Mouse (Mus musculus): ENCODE results near the gene Nutf2.
"Not testable (repeated sequence)": the region's sequence is repeated elsewhere in the genome, so short reads cannot be mapped to it uniquely, and the experiment has no call there.

Nutf2 gene

DNA sequence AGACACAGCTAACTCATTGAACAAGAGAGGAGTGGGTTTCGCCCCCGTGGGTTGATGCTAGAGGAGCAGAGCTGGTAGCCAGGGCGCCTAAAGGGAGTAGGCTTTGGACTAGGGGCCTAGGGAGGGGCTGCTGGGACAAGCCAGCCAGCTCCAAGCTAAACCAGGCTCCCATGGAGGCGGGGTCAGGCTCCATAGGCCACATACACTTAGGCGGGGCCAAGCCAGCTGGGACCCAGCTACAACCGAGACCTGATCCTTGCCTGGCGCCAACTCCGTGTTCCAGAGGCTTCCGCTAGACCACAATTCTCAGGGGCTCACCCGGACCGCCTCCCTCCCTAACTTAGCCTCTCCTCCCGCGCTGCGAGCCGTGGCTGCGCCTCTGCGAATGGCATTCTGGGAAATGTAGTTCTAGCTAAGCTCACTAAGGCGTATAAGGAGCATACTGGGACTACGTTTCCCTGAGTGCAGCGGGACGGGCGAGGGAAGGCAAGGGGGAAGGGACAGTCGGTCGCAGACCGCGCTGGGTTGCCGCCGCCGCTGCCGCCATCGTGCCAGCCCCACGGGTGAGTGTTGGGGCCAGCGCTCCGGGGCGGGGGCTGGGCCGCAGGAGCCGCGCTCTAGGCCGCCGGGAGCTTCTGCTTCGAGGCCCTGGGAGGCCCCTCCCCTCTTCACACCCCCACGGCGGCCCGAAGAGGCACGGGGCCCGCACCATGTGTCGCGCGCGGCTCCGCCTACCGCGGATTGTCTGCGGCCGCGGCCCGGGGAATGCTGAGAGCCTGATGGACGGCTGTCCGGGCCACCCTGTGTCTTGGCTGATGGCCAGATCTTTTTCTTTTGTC lies at the start of gene Nutf2:
Gene Nutf2 (plus strand): TSS at position 438 of the 839 bp plus-strand sequence.
- DNase-seq: peak; percentile 89

DNA sequence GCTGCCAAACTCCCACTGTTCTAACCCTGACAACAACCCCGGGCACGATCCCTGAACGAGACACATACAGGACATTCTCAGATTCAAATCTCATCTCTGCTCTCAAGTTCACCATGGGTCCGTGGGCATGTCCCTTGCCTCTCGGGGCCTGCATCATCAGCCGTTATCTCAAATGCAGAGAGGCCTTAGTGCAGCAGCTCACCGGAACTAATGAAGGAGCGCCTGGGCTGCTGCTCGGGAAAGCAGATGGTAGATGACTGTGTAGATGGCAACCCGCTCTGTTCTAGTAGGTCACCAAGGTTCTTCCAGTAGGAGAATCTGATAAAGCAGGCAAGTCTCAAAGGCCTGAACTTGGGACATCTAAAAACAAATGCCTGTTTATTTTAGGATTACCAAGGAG lies 49.3 kb upstream of the Nutf2 start:
- DNase-seq: peak; percentile 29

DNA sequence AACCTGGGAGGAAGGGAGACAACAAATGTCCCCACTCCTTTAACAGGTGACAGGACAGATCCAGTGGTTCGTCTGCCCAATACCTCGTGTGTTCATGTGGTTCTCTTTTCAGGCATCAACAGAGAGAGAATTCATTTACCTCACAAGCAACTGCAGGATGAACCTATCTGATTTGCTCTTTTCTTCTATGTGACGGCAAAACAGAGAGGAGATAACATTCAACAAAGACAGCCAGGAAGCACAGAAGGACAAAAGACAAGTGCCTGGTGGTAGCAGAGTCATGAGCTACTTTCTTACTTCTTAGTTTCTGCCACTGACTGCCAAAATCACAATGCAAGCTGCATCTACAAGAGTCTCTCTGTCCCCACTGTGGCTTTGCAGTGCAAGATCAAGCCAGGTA lies 48.8 kb upstream of the Nutf2 start:
- DNase-seq: no peak

DNA sequence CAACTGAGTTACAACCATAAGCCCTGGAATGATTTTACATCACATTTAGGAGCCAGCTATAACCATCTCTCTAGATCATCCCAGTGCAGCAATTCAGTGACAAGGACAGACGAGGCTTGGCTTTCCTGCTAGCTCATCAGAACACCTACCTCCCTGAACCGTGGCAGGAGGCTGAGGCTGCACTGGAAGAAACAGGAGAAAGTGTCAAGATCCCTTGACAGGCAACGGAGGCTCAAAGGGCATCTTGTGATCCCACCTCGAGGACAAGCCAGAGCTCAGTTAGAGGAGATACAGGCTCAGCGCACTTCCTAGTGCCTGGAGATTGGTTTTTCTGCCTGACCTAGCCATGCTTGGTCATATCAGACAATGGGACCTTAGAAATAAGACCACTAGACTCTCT lies 47.9 kb upstream of the Nutf2 start:
- DNase-seq: no peak

DNA sequence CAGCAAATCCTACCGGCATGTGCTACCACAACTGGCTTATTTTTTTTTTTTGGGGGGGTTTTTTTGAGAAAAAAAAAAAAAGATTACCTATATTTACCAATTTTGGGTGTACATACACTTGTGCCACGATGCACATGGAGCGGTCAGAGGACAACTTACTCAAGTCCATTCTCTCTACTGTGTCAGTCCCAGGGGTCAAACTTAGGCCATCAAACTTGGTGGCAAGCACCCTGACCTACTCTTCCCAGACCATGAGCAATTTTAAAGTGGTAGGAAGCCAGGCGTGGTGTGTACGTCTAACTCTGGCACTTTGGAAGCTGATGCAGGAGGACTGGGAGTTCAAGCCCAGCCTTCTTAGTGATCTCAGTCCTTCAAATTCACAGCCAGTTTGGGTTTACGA lies 47.1 kb upstream of the Nutf2 start:
- no peak for DNase-seq

DNA sequence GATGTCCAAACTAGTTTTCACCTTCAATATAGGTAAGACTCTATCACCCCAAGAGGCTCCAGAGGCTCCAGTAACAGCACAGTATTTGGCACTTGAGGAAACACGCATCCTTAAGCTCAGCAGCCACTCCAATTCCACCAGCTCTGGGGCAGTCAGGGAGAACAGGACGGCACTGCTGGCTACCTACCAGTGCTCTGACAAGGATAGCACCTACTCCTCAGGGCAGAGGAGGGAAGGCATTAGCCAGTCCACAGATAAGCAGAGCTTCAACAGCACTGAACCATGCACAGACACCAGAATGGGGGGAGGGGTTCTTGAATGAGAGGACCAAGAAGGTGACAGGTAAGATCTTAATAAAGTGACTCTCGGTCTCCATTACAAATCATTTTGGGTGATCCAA lies 40.7 kb upstream of the Nutf2 start:
- DNase-seq: no peak

DNA sequence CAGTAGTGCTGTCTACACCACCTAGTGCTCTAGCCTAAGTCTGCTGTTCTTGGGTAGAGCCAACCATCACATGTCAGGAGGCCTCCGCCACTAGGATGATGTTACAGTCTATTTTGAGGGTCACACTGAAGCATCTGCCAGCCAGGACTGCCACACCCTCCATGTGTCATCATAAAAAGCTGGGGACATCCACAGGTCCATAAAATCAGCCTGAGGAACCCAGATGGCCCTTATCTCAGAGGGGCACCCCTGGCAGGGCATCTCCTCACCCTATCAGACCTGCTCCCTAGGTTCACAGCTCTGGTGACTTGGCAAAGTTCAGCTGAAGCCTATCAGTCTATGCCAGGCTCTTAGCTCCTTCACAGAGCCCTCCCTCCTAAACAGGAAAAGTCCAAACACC lies 39.5 kb upstream of the Nutf2 start:
- DNase-seq: no peak

DNA sequence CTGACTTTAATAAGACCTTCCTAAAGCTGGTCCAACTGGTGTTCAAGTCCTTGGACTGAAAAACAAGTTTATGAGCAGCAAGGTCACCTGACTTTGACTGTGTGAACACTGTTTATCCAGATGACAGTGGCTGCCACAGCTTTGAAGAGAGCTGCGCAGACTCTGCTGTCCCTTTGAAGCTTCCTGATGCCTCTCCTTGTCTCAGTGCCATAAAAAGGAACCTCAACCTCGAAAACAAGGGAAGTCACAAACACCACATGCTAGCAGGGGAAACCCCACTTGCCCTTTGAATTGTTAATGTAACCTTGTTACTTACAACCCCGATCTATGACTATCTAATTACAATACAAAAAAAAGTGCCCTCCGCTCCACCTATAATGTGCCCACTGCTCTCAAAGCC lies 34.9 kb upstream of the Nutf2 start:
- no peak for DNase-seq

DNA sequence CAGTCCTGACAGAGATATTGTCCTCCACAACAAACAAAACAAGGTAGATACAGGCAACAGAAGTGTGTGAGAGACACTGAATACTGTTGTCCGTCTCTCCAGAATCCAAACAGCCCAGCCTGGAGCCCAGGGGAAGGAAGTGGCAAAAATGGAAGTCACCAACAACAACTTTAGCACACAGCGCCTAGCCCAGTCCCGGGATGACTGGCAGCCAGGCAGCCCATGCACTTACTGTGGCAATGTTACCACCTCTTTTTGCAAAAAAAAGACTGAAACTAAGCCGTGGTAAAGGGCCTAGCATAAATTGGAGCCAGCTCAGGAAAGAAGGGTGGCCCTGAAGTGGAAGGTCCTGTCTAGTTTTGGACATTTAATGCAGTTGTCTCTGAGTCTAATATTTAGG lies 34.0 kb upstream of the Nutf2 start:
- DNase-seq: no peak

DNA sequence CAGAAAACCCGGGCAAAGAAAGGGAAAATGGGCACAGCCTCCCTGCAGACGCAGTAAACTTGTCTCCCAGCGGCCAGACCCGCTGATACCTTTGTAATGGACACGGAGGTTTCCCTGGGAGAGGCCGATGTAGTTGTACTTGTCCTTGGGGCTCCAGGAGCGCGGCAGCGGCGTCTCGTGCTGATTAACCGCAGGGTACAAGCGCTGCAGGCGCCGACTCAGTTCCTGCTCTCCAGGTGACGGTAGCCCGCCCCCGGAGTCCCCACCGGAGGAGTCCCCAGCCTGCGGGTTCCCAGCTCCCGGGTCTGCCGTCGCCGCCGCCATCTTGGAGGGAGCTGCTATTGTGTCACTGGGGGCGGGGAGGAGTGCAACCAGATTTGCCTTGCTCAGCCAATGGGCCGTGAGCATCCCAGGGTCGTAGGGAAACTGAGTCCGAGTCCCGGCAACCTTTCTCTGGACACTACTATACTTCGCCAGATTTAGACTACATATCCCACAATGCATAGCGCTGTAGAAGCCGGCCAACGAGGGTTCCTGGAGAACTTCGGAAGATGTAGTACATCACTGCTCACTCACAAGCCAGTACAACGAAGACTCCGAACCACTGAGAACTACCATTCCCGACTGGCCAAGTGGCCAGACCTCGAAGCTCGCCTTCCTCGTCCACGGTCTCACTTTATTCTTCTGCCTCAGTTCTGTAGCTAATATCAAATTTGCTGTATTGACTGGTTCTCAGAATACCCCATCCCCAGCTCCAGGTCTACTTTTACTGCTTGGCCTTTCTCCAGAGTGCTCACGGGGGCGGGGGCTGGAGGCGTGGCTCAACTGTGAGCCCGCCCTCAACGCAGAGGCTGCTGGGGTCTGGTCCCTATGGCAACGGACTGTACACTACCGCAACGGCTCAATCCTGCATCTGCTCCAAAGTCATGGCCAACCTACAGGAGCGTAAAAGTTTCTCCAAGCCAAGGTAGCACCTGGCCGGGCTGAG lies 33.2 kb upstream of the Nutf2 start, which contains the start of the genes Ranbp10 and Tsnaxip1:
Gene Ranbp10 (minus strand): TSS at position 490 of the 988 bp plus-strand sequence.
Gene Tsnaxip1 (plus strand): TSS at position 871 of the 988 bp plus-strand sequence.
- DNase-seq: peak; percentile 96

DNA sequence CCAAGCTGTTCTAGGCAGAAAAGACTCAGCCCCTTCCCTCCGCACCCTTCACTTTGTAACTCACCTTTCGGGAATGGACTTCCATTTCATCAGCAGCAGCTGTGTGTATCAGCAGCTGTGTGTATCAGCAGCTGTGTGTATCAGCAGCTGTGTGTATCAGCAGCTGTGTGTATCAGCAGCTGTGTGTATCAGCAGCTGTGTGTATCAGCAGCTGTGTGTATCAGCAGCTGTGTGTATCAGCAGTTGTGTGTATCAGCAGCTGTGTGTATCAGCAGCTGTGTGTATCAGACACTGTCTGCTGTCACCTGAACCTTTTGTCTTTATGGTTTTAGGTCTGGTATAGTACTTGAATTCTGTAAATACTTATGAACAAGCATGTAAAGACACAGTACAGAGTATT lies 26.6 kb upstream of the Nutf2 start:
- not testable (repeated sequence) for DNase-seq

DNA sequence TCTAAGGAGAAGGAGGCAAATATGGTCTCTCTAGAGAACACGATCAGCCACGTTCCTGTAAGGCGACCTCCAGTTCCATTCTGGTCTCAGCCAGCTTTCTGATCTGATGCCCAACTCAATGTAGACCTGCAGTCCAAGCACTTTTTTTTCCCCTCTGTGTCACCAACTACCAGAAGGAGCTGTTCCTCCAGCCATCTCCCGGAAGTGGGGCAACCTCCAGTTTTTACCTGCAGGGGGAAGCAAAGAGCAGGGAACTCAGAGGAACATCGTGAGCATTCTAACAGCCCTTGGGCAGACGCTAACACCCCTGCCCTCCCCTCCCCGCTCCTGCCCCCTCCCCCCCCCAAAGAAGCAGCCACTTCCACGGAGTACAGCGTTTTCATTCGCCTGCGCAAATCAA lies 25.1 kb upstream of the Nutf2 start:
- DNase-seq: no peak

DNA sequence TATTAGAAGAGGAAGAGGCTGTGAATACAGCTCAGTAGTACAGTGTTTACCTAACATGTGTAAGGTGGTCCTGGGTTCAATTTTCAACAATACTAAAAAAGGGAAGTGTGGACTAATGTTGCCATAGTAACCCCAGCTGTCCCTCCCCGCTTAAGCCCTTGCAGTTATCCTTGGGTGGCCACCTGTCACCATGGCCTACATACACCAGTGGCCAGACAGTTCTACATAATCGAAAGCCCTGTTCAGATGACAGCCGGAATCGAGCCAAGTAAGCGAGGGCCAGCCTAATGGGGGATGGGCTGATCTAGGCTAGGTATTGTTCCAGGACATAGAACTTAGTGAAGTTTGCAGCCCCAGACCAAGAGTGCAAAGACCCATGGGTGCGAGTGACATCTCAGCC lies 23.4 kb upstream of the Nutf2 start:
- DNase-seq: no peak

DNA sequence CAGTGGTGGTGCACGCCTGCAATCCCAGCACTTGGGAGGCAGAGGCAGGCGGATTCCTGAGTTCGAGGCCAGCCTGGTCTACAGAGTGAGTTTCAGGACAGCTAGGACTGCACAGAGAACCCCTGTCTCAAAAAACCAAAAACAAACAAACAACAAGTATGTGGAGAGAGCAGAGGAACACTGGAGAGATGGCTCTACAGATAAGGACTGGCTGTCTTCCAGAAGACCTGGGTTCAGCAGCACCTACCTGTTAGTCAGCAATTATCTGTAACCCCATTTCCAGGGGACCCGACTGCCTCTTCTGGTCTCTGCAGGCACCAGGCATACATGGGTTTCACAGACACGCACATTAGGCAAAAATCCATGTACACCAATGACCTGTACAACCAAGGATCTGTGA lies 21.2 kb upstream of the Nutf2 start:
- DNase-seq: no peak

DNA sequence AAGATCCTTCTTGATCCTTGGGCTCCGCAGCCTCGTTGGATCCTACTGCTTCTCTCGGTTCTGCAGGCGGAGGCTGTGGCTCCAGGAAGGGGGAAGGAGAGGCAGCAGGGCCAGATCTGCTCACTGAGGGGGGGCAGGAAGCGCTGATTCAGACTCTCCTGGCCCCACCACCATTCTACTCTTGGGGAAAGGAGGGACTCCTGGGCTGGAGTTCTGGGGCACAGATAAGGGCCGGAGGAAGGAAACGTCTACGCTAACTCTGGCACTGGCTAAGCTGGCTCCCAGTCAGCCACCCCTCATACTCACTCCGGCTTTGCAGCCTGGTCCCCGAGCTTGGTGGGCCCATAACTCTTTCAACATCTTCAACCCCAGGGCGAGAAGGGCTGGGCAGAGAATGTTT lies 13.7 kb upstream of the Nutf2 start:
- no peak for DNase-seq

DNA sequence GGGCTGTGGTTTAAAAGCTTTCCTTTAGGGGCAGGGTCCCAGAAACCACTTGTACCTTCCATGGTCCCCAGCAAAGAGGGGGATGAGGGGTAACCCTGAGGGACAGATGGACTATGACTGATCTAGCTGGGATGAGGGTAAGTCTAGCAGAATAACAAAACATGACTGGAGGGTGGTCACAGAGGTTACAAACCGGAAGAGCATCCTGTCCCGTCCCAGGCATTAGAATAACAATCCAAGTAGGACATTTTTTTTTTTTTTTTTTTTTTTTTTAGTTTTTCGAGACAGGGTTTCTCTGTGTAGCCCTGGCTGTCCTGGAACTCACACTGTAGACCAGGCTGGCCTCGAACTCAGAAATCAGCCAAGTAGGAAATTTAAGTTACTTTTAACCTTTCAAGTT lies 10.4 kb upstream of the Nutf2 start:
- DNase-seq: no peak

DNA sequence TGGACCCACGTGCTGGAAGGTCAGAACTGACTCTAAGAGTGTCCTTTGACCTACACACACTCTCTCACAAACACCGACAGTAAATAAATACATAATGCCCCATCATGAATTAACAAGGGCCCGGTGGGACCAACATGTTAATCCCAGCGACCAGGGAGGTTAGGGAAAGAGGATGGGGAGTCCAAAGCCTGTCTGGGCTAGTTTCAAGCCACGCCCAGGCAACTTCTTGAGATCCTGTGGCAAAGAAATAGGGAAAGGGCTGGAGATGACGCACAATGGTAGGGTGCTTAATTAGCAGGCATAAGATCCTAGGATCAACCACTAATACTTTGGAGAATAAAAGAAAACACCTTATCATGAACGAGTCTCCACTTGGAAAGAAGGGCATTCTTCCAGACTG lies 9.8 kb upstream of the Nutf2 start:
- no peak for DNase-seq

DNA sequence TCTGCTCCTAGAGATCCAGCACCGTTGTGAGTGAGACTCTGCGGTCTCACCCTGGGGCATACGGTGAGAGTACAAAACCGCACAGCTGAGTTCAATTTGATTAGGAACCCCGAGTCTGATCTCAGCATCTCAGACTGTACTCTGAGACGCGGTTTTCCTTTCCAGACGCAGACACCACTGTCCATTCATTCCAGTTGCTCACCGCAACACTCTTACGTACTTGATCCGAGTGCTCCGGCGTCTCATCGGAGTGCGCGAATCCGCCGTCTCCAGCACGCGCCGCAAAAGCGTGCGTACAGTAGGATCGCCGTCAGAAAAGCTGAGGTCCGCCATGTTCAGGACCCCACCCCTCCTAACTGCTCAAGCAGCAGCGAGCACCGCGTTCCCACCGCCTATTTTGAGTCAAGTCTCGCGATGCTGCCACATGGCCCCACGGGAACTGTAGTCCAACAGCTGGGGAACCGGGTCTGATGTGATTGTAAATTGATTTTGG lies 8.7 kb upstream of the Nutf2 start:
- peak; percentile 77 for DNase-seq

DNA sequence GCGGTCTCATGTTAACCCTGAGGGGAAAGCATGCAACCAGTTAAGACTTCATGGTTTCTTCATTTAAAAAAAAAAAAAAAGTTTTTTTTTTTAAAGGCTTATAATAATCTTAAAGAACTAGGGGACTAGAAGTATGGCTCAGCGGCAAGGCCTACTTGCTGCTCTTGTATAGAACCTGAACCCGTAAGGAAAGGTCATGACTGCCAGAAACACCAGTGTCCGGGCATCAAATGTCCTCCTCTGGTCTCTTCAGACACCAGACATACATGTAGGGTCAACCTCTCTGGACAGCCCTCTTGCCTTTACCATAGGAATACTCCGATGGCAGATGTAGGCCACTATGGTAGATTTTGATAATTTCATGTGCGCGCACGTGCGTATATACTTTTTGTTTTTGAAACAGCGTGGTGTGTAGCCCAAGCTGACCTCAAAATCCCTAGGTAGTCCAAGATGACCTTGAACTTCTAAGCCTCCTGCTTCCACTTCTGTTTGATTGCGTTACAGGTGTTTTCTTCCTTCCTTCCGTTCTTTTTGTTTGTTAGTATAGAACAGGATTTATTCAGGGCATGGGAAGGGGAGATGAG lies 8.1 kb upstream of the Nutf2 start:
- DNase-seq: no peak

DNA sequence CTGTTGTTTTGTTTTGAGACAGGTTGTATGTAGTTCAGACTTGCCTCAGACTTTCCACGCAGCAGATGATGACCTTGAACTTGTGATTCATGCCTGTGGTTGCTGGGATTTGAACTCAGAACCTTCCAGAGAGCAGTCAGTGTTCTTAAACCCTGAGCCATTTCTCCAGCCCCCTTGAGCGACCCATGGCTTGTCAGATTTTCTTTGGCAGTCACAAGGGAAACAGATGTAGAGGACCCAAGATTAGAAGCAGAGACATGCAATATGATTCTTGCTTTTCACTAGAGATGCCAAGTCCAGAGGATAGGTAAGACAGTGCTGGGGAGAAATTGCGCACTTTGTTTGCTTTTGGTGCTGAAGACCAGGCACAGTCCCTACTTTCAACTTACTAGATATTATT lies 7.2 kb upstream of the Nutf2 start, which contains the start of gene Cenpt:
Gene Cenpt (minus strand): TSS at position 101 of the 400 bp plus-strand sequence.
- DNase-seq: no peak

DNA sequence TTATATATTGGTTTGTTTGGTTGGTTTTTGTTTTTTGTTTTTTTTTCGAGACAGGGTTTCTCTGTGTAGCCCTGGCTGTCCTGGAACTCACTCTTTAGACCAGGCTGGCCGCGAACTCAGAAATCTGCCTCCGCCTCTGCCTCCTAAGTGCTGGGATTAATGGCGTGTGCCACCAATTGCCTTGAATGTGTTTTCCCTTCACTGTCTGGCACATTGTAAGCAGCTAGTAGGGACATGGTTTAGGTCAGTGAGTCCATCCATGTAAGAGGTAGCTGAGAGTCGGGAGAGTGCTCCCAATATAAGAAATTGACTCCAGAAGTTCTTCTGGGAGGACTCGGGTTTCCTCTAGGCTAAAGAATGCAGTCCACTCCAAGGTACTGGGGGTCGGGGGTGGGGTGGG lies 6.1 kb upstream of the Nutf2 start:
- peak; percentile 32 for DNase-seq

DNA sequence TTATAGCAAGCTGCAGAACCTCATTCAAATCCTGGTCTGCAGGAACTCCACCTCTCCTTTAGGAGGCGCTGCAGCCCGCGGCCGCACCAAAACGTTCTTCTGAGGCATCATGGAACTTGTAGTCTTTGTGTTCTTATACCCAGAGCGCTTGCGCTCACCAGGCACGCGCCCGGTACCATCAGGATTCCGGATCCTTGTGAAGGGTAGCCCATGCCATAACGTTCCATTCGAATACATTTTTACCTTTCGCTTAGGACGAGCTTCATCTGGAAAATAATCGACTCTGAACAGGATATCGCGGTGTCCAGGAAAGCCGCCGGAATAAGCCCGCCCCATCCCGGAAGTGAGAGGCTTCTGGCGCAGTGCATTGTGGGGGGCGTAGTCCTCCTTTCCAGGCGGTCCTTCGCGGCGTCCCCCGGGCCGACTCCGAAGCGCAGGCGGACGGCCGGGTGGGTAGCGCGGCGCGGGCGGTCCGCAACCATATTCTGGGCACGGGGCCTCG lies 5.6 kb upstream of the Nutf2 start, which contains the start of gene Thap11:
Gene Thap11 (plus strand): TSS at position 418 of the 502 bp plus-strand sequence.
- DNase-seq: peak; percentile 86
